Mouse (Mus musculus) forebrain, embryonic 12.5 days (tissue): Measurements from ENCODE around the gene Ttyh2. TPM values are rescaled to one million over a fixed set of nuclear protein-coding genes. Genes with fewer than 3 reads are reported as not detected.

Source experiments
- ATAC-seq: fragments of 200-750 bp; cut with Nextera tagmentation; 2 replicates; pipeline ENCODE4 v1.8.0; 2017; ENCODE audit warnings: moderate TSS enrichment; ENCODE audit not compliant: low FRiP score
- H3K27ac ChIP-seq: fragments of 300-500 bp; sonication (generic); 2 replicates; pipeline ENCODE4 v1.5.1; 2016; ENCODE audit warnings: mild to moderate bottlenecking
- H3K27me3 ChIP-seq: fragments of 300-500 bp; sonication (generic); 2 replicates; pipeline ENCODE4 v1.6.1; 2016; ENCODE audit warnings: mild to moderate bottlenecking
- H3K36me3 ChIP-seq: fragments of 300-500 bp; sonication (generic); replicated peaks from 2 replicates; pipeline ENCODE4 v1.6.1; 2016; ENCODE audit warnings: mild to moderate bottlenecking
- H3K4me1 ChIP-seq: fragments of 300-500 bp; sonication (generic); 2 replicates; pipeline ENCODE4 v1.6.1; 2016
- H3K4me2 ChIP-seq: fragments of 300-500 bp; sonication (generic); 2 replicates; pipeline ENCODE4 v1.6.1; 2016; ENCODE audit warnings: mild to moderate bottlenecking, moderate library complexity
- H3K4me3 ChIP-seq: fragments of 300-500 bp; sonication (generic); replicated peaks from 2 replicates; pipeline ENCODE4 v1.5.1; 2016; ENCODE audit warnings: mild to moderate bottlenecking
- H3K9ac ChIP-seq: fragments of 300-500 bp; sonication (generic); 2 replicates; pipeline ENCODE4 v1.6.1; 2016; ENCODE audit warnings: mild to moderate bottlenecking
- H3K9me3 ChIP-seq: fragments of 300-500 bp; sonication (generic); 2 replicates; pipeline ENCODE4 v1.6.1; 2016
- whole genome bisulfite sequencing: fragments of 180-500 bp; shearing (Covaris S2); methylation state at CpG from one replicate; pipeline ENCODE4 v1.1.7; 2016; 5-methylcytosine and 5-hydroxymethylcytosine counted together
- polyA plus RNA-seq: library from polyadenylated mRNA; unstranded; fragments of >200 nt; fragmentation: Nextera tagmentation; extraction: Ambion mirVana; gene quantifications from 2 replicates; pipeline ENCODE4 v1.2.1, GENCODE M21; 2016

Ttyh2 gene
- polyA plus RNA-seq, result 11.8 and 13.0 TPM in 2 replicates

GRCm38 (mm10) chr11:114675341-114675825 lies at the start of gene Ttyh2:
TSS of gene Ttyh2 (plus strand) at chr11:114675431.
- WGBS, result under 1% methylated on average over 38 of the region's 40 CpGs
- Histone ChIP-seq H3K4me2 (peak within 1 kb of the TSS; percentile 89), H3K27ac (peak within 1 kb of the TSS; percentile 42; the same call in 1 of the 2 replicates), H3K36me3 (peaks cover 36% of the 10 kb centered on the region), H3K9me3 (no peaks in the 10 kb centered on the region), H3K27me3 (peaks cover 16% of the 10 kb centered on the region), H3K4me3 (peak within 1 kb of the TSS; percentile 53), H3K9ac (peak within 1 kb of the TSS; percentile 72), H3K4me1 (peaks cover 34% of the 10 kb centered on the region)
- ATAC-seq, result peak; percentile 91

DNA sequence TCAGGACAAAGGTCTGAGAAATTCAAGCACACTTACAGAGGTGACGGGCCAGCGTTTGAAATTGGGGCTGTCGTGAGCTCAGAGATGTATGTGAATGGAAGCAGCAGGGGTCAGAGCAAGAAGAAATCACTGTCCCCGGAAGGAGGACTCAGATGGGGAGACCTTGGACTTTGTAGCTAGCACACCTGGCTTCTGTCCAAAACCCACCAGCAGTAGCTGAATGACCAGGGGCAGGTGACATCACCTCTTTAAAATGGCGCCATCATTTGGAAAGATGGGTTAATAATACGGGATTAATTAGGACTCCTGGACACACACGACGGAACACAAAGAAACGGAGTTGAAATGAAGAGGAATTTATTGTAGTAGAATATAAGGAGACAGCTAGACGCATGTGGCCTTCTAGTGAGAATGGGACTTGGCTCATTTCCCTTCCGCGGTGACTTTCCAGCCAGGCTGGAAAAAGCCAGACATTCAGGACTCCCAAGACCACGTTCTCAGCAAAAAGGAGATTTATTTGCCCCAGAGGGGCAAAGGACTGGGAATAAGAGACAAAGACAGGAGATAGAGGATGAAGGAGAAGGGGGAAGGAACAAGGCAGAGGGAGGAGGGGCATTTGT lies 49.0 kb upstream of the Ttyh2 start:
- H3K27me3 ChIP-seq, result no peaks in the 10 kb centered on the region

DNA sequence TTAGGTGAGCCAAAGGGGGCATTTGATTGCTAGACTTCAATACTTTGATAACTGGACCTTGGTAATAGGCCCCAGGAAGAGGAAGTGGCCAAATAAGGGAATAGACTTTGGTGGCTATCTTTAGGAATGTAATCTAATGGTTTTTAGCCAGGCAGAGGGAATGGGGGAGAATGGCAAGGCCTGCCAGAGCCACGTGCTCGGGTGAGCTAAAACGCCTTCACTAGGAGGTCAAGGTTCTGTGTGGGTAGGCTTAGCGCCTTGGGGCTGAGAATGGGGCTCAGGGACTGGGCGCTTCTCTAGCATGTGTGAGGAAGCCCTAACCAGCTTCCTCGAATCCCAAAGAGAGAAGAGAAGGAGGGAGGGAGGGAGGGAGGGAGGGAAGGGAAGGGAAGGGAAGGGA lies 48.2 kb upstream of the Ttyh2 start:
- H3K9ac ChIP-seq, result no peak overlapping the region
- H3K4me1 ChIP-seq, result 0 out of 2 replicates have a peak, but pooled peaks cover 2% of the 10 kb centered on the region
- H3K27me3 ChIP-seq, result no peaks in the 10 kb centered on the region
- H3K4me3 ChIP-seq, result no peak overlapping the region
- WGBS, result 88% methylated on average over 5 of the region's 6 CpGs
- peaks cover 6% of the 10 kb centered on the region; the same call in 1 of the 2 replicates for H3K9me3 ChIP-seq
- no peak for ATAC-seq
- H3K4me2 ChIP-seq, result no peak overlapping the region
- H3K27ac ChIP-seq, result no peak overlapping the region
- H3K36me3 ChIP-seq, result no peaks in the 10 kb centered on the region

More for the DNA sequence above, 49.0 kb upstream of the Ttyh2 start:
- WGBS, result 62% methylated on average over 13 of the region's 13 CpGs
- Histone ChIP-seq H3K9ac (no peak overlapping the region), H3K9me3 (peaks cover 6% of the 10 kb centered on the region; the same call in 1 of the 2 replicates), H3K4me3 (no peak overlapping the region), H3K4me1 (0 out of 2 replicates have a peak, but pooled peaks cover 2% of the 10 kb centered on the region), H3K4me2 (no peak overlapping the region), H3K36me3 (no peaks in the 10 kb centered on the region), H3K27ac (no peak overlapping the region)
- no peak for ATAC-seq

DNA sequence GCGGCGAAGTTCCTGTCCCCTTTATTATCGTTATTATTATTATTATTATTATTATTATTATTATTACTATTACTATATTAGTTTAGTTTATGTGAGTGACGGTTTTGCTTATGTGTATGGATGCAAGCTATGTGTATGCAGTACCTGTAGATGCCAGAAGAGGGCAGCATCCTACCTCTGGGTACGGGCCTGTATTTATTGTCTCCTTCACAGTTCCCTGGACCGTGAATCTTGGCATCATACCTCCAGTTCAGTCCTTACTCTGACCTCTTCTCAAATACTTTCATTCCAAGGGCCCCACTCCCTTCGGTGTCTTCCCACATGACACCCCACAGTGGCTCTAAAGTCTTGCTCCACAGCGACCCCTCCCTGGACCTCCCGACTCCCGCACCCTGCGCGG lies 47.2 kb upstream of the Ttyh2 start:
- Histone ChIP-seq H3K4me3 (no peak overlapping the region), H3K27ac (no peak overlapping the region), H3K36me3 (no peaks in the 10 kb centered on the region), H3K27me3 (no peaks in the 10 kb centered on the region), H3K9ac (no peak overlapping the region), H3K4me1 (0 out of 2 replicates have a peak, but pooled peaks cover 2% of the 10 kb centered on the region), H3K4me2 (no peak overlapping the region), H3K9me3 (peaks cover 6% of the 10 kb centered on the region; the same call in 1 of the 2 replicates)
- 79% methylated on average over 12 of the region's 12 CpGs for WGBS
- ATAC-seq, result no peak

GRCm38 (mm10) chr11:114630044-114630443 lies 45.2 kb upstream of the Ttyh2 start:
- 82% methylated on average over 5 of the region's 5 CpGs for WGBS
- Histone ChIP-seq H3K27me3 (peaks cover 5% of the 10 kb centered on the region; the same call in 1 of the 2 replicates), H3K27ac (no peak overlapping the region), H3K4me1 (0 out of 2 replicates have a peak, but pooled peaks cover 2% of the 10 kb centered on the region), H3K4me3 (no peak overlapping the region), H3K9me3 (peaks cover 6% of the 10 kb centered on the region; the same call in 1 of the 2 replicates), H3K36me3 (no peaks in the 10 kb centered on the region), H3K4me2 (no peak overlapping the region), H3K9ac (no peak overlapping the region)
- ATAC-seq, result no peak

DNA sequence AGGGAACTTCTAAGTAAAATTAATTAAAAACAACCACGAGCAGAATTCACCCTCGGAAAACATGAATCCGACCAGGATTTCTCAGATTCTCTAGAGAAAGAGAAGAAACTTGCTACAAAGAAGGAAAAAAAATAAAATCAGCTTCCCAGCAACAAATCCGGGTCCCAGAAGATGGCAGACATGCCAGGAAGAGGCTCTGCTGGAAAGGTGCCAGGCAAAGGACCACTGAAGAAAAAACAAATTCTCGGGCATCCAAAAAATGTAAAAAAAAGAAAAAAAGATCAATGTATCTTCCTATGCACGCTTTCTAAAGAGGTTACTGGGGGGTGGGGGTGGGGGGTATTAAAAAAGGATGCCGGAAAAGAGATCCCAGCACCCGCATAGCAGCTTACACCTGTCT lies 43.0 kb upstream of the Ttyh2 start:
- no peak overlapping the region for H3K4me3 ChIP-seq
- no peaks in the 10 kb centered on the region for H3K36me3 ChIP-seq
- peaks cover 12% of the 10 kb centered on the region for H3K27me3 ChIP-seq
- H3K9ac ChIP-seq, result no peak overlapping the region
- no peak for ATAC-seq
- no peak overlapping the region for H3K4me2 ChIP-seq
- peaks cover 12% of the 10 kb centered on the region for H3K4me1 ChIP-seq
- 71% methylated on average over 8 of the region's 8 CpGs for WGBS
- H3K9me3 ChIP-seq, result peaks cover 6% of the 10 kb centered on the region; the same call in 1 of the 2 replicates
- no peak overlapping the region for H3K27ac ChIP-seq

DNA sequence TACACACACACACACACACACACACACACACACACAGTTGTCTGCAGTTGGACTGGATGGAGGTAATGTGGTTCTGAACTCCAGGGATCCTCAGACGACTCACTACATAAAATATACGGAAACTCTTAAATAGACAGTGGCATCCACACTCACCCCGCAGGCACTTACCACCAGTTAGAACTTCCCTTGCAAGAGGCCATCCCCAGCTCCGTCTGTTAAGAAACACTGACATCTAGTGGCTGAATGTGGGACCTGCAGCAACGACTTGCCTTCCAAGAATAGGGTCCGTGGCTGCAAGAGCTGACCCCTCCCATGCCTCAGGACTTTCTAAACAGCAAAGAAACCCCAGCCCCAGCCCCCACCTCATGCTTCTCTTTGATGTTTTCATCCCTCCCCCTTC lies 38.9 kb upstream of the Ttyh2 start:
- ATAC-seq, result peak; percentile 79
- H3K36me3 ChIP-seq, result no peaks in the 10 kb centered on the region
- H3K9me3 ChIP-seq, result no peaks in the 10 kb centered on the region
- 0 out of 2 replicates have a peak overlapping the region, but pooled peaks have one; percentile 3 for H3K27ac ChIP-seq
- 0 out of 2 replicates have a peak overlapping the region, but pooled peaks have one; percentile 25 for H3K9ac ChIP-seq
- under 1% methylated on average over 6 of the region's 6 CpGs for WGBS
- H3K4me1 ChIP-seq, result peaks cover 38% of the 10 kb centered on the region
- H3K27me3 ChIP-seq, result peaks cover 46% of the 10 kb centered on the region
- peak overlapping the region; percentile 31 for H3K4me2 ChIP-seq
- H3K4me3 ChIP-seq, result no peak overlapping the region

- no peak overlapping the region for H3K4me3 ChIP-seq
- WGBS, result 54% methylated on average over 35 of the region's 35 CpGs
- ATAC-seq, result peak; percentile 56; the same call in 1 of the 2 replicates
- H3K4me2 ChIP-seq, result peak overlapping the region; percentile 31
- peaks cover 40% of the 10 kb centered on the region for H3K4me1 ChIP-seq
- H3K27me3 ChIP-seq, result peaks cover 46% of the 10 kb centered on the region
- H3K9ac ChIP-seq, result no peak overlapping the region
- H3K9me3 ChIP-seq, result no peaks in the 10 kb centered on the region
- H3K36me3 ChIP-seq, result no peaks in the 10 kb centered on the region
- H3K27ac ChIP-seq, result 0 out of 2 replicates have a peak overlapping the region, but pooled peaks have one; percentile 21
Measured at GRCm38 (mm10) chr11:114636727-114637505, 38.3 kb upstream of the Ttyh2 start.

GRCm38 (mm10) chr11:114638647-114639290 lies 36.5 kb upstream of the Ttyh2 start:
- H3K4me2 ChIP-seq, result no peak overlapping the region
- 66% methylated on average over 10 of the region's 10 CpGs for whole genome bisulfite sequencing
- peaks cover 47% of the 10 kb centered on the region for H3K4me1 ChIP-seq
- no peaks in the 10 kb centered on the region for H3K9me3 ChIP-seq
- H3K9ac ChIP-seq, result no peak overlapping the region
- no peak overlapping the region for H3K27ac ChIP-seq
- H3K27me3 ChIP-seq, result peaks cover 46% of the 10 kb centered on the region
- no peak overlapping the region for H3K4me3 ChIP-seq
- H3K36me3 ChIP-seq, result no peaks in the 10 kb centered on the region
- no peak for ATAC-seq

DNA sequence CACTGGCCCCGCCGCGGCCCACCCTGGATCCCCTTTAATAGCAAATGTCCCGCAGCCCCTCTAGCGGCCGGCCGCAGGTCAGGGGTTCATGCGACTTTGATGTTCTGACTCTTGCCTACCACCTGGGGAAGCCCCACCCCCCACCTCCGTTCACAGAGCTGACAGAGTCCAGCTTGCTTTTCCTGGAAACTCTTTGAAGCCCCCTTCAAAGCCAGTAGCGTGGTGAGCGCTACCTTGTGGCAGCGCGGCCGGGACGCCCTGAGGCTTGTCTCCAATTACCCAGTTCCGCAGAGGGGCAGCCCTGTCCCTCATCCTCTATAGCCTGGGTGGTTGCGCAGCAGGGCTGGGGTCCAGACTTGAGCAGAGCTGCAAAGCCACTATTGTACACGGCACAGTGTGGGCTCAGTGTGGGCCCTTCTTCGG lies 35.5 kb upstream of the Ttyh2 start:
- peaks cover 44% of the 10 kb centered on the region for H3K27me3 ChIP-seq
- no peaks in the 10 kb centered on the region for H3K9me3 ChIP-seq
- no peak overlapping the region for H3K4me3 ChIP-seq
- peak overlapping the region; percentile 27 for H3K4me2 ChIP-seq
- H3K36me3 ChIP-seq, result no peaks in the 10 kb centered on the region
- peaks cover 47% of the 10 kb centered on the region for H3K4me1 ChIP-seq
- no peak overlapping the region for H3K27ac ChIP-seq
- no peak for ATAC-seq
- 3% methylated on average over 19 of the region's 19 CpGs for WGBS
- H3K9ac ChIP-seq, result 0 out of 2 replicates have a peak overlapping the region, but pooled peaks have one; percentile 2

DNA sequence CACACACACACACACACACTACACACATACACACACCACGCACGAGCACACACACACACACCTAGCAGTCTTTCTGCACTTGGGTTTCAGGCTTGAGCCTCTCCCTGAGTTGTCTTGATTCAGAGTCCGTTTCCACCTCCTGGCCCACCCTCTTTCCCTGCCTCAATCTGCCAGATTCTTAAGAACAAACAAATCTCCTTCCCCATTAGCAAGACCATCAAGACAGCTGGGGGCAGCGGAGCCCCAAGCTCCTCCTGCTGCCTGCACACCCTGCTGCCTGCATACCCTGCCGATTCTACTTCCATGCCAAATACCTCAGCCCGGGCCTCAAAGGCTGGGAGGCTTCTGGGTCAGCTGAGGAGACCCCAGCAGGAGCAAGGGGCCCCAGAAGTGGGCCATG lies 34.6 kb upstream of the Ttyh2 start:
- H3K4me3 ChIP-seq, result no peak overlapping the region
- H3K27ac ChIP-seq, result no peak overlapping the region
- H3K4me1 ChIP-seq, result peaks cover 47% of the 10 kb centered on the region
- no peak for ATAC-seq
- WGBS, result 38% methylated on average over 6 of the region's 6 CpGs
- H3K9me3 ChIP-seq, result no peaks in the 10 kb centered on the region
- H3K36me3 ChIP-seq, result no peaks in the 10 kb centered on the region
- no peak overlapping the region for H3K4me2 ChIP-seq
- H3K27me3 ChIP-seq, result peaks cover 39% of the 10 kb centered on the region
- no peak overlapping the region for H3K9ac ChIP-seq

DNA sequence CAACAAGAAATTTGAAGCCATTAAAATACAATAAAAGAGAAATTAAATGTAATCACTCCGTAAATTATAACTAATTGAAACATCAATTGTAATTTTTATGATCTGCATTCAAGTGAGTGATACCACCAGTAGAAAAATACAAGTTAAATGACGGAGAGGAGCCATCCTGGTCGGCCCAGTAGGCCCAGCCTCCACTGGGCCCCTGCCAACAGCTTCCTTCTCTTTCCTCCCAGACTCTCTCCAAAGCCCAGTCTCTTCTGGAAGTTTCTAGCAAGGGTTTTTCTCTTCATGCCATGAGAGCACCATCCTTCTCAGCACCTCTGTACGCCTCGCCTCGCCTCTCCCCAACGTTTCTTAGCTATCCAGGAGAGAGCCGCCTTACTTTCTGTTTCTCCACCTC lies 34.1 kb upstream of the Ttyh2 start:
- peaks cover 35% of the 10 kb centered on the region for H3K27me3 ChIP-seq
- H3K4me3 ChIP-seq, result no peak overlapping the region
- H3K27ac ChIP-seq, result no peak overlapping the region
- no peak for ATAC-seq
- no peak overlapping the region for H3K9ac ChIP-seq
- WGBS, result 88% methylated on average over 8 of the region's 8 CpGs
- H3K36me3 ChIP-seq, result no peaks in the 10 kb centered on the region
- peaks cover 44% of the 10 kb centered on the region for H3K4me1 ChIP-seq
- no peak overlapping the region for H3K4me2 ChIP-seq
- no peaks in the 10 kb centered on the region for H3K9me3 ChIP-seq
